Mouse (Mus musculus): ENCODE data around the gene Ppp4c.
A peak's percentile ranks its signal among the peaks of the same experiment; 100 is the strongest.

The Ppp4c gene

GRCm38 (mm10) chr7:126801057-126801422 is 8.7 kb upstream of the Ppp4c start:
- DNase-seq, result no peak

DNA sequence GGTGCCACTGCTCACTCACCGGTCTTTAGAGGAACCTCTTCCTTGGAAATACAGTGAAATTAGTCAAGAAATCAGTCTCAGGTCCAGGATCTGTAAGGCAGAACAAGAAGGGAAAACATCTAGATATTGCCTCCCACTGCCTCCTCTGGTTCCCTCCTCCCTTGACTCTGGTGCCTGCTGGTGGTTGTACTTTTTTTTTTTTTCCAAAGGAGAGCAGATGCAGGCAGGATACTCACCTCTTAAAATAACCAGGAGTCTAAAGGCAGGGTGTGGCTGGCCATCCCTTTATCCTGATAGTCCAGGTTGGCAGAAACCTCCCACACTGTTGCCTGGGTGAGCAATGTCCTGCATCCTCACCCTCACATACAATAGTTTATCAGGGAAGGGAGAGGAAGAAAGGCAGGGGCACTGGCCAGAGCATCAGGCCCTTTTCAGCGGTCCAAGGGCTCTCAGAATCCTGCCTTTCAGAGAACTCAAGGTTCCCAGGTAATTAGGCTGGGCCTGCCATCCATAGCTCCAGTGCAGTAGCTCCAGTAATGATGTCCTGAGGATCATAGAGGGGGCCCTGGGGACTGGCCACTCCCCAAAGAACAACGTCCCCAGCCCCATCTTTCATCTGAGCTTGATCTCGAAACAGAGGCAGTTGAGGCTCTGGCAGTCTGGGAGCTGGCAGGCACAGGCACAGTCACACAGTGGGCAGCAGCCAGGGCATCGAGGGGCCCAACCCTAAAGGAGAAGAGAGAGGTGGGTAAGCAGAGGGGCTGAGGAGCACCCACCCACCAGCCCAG is 8.2 kb upstream of the Ppp4c start:
- no peak for DNase-seq

GRCm38 (mm10) chr7:126799468-126800268 is 7.4 kb upstream of the Ppp4c start:
- DNase-seq, result no peak

GRCm38 (mm10) chr7:126799050-126799467 is 6.8 kb upstream of the Ppp4c start:
- DNase-seq, result peak; percentile 99

DNA sequence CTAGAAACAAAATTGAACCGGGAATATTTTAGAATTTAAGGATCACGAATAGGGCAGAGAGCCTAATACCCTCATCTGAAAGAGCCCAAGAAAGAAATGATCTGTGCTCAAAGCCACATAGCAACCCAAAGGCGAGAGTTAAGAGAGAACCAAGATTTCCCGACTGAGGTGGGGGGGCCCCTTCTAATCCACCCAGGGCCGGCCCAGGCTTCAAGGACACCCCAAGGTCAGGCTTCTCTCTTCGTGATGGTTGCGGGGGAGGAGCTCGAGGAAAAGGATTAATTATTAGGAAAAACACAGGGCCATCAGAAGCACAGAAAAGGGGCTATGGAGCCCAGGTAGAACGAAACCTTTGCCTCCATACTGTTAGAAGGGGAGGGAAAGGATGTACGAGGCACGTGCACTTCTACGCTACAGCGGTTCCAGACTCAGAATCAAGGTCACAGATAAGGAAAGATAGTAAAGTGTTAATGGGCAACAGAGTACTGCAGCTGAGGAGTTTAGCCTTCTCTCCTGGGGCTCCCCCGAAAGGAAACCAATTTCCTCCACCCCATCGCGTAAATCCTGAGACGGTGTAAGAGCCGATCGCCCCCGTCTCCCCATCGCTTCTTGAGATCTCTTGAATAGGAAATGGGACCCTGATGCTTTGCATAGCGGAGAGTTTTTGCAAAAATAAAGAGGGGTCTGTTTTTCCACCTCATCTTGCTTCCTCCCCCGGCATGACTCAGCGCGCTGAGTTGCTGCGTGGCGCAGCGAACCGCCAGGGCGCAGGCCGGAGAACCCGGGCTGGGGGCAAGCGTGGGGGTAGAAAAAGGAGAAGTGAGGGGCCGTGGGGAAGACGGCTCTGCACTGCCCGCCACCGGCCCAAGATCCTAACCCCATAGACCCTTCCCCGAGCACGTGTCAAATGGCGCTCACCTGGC is 6.1 kb upstream of the Ppp4c start:
- DNase-seq, result peak; percentile 49

- peak; percentile 39 for DNase-seq
These were observed 5.3 kb upstream of the Ppp4c start, which contains the start of gene Fam57b for GRCm38 (mm10) chr7:126797411-126798126. Gene Fam57b (plus strand): TSS chr7:126797668.

DNA sequence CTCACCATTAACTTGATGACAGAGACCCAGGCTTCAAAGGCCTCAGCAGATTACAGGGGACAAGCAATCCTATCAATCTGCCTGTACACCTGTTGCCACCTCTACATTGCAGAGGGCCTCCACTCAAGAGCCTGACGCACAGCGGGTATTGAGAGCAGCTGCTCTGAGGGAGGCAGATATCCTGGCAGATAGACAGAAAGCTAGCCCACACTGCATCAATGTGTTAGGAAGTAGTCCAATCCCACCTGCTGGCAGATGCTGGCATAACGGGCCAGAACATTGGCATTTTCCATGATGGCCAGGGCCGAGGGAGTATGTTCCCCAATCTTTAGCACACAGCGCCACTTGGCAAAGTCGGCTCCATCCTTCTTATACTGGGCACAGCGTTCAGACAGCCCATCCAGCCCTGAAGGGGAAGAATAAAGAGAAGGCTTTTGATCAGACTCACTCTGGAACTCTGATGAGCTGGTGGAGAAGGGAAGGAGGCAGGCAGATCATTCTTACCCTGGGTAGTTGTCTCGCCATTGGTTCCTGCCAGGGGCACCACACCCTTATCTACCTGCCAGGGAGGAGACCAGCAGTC is 4.1 kb upstream of the Ppp4c start:
- peak; percentile 45 for DNase-seq

GRCm38 (mm10) chr7:126795387-126796317 is 3.4 kb upstream of the Ppp4c start:
- peak; percentile 15 for DNase-seq

- no peak for DNase-seq
These were observed 1.9 kb upstream of the Ppp4c start for GRCm38 (mm10) chr7:126794271-126794605.

- no peak for DNase-seq
These were observed 1.4 kb upstream of the Ppp4c start for GRCm38 (mm10) chr7:126793456-126794270.

DNA sequence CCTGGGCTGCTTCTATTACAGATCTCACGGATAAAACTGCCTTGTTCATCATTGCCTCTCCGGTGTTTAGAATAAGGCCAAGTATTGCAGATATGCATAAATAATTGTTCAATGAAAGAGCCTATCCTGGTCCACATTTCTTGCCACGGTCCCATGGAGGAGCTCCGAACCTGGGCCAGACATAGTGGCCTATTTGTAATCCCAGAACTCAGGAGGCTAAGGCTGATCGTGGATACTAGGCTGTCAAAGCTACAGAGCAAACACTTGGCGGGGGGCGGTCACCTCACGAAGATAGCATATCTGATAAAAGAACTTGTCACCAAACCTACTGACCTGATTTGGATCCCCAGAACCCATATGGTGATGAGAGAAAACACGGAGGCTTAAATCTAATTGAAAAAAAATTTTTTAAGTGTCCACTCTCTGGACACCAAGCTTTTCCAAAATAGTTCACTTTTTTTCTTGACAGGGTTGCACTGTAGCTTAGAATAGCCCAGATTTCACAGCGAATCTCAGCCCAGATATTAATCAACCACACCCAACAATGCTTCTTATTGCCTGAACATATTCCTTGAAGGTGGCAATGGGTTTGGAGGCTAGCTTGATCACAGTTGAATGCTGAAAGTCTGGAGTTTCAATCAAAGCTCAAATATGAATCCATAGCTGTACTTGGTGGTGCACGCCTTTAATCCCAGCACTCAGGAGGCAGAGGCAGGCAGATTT is 586 bp upstream of the Ppp4c start:
- DNase-seq, result no peak

DNA sequence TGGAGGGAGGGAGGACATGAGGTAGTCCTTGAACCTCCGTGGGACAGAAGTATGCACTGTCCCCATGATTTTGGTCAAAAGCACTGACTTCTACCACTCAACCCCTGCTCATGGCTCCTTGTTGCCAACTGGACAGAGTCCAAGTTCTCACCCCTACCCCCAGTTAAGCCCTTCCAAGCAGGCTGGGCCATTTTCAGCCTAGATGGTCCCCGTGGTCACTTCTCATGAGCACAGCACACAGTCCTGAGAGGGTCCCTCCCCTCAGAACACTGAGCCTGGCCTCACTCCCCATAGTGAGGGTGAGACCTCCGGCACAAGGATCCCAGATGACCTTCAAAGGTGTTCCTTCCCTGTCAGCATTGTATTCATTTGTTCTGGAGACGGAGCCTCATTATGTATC is 3.2 kb downstream of the Ppp4c start:
- DNase-seq, result no peak

DNA sequence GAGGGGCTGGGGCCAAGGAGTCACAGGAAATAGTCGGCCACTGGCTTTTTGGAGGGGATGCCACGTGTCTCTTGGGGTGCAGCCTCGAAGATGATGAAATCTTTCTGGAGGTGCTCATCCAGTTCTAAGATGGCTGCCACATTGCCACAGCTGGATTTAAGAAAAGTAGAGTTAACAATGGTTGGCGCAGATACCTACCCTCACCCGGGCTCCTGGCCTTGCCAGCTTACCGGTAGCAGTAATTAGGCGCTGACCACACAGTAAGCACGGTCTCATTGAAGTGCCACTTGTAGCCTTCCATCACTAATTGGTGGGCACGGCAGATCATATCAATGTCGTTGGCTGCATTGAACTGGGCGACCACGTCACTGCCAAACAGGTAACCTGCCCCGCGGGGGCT is 6.2 kb downstream of the Ppp4c start:
- DNase-seq, result no peak

DNA sequence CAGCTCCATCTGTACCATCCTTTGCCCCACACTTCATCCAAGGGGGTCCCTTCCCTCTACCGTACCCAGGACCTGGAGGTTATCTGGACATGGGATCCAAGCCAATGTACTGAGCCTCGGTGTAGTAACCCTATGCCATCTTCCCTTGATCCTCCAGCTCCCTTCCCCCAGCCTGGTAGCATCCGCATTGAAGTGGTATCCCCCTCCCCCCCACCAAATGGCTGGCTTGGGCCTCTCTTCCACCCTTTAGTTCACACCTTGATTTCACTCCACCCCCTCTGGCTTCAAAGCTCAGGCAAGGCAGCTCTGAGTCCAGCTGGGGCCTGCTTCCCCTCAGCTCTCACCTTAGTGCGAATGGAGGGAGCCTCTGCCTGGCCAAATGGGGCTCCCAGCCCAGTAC is 7.2 kb downstream of the Ppp4c start:
- DNase-seq, result no peak

GRCm38 (mm10) chr7:126784469-126784868 is 7.8 kb downstream of the Ppp4c start:
- no peak for DNase-seq

DNA sequence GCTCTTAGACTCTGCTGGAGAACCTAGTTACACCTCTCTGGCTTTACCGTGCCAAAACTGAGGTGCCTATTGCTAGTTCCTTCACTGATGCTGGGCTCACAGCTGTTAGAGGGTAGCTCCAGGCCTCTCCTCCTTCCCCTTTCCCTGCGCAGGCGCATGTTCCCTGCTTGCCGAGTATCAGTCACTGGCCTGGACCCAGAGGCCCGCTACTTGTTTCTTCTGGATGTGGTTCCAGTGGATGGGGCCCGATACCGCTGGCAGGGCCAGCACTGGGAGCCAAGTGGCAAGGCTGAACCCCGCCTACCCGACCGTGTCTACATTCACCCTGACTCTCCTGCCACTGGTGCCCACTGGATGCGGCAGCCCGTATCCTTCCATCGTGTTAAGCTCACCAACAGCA is 9.6 kb downstream of the Ppp4c start:
- DNase-seq, result no peak

DNA sequence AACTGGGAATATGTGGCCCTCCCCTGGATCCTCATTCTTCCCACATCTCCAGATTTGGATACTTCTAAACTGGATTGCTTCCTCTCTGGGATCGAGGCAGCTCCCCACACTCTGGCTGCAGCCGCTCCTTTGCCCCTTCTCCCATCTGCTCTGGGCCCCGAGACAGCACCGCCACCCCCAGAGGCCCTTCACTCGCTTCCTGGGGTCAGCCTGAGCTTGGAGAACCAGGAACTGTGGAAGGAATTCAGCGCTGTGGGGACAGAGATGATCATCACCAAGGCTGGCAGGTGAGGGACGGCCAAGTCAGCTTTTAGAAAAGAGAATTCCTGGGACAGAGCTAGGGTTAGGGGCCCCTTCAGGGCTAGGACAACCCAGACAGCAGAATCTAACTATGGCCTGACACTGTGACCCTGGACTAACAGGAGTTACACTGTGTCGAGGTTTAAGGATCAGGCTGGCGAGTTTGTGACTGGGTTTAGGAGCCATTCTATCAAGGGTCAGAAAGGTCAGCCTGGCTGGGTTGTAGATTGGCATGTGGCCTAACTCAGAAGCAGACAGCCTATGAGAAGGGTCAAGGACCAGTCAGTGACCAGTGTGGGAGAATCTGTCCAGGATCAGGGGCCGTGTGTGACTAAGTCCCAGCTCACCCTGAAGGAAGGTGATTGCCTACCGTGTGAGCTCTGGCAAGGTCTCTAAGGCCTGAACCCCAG is 10.5 kb downstream of the Ppp4c start:
- DNase-seq, result no peak

DNA sequence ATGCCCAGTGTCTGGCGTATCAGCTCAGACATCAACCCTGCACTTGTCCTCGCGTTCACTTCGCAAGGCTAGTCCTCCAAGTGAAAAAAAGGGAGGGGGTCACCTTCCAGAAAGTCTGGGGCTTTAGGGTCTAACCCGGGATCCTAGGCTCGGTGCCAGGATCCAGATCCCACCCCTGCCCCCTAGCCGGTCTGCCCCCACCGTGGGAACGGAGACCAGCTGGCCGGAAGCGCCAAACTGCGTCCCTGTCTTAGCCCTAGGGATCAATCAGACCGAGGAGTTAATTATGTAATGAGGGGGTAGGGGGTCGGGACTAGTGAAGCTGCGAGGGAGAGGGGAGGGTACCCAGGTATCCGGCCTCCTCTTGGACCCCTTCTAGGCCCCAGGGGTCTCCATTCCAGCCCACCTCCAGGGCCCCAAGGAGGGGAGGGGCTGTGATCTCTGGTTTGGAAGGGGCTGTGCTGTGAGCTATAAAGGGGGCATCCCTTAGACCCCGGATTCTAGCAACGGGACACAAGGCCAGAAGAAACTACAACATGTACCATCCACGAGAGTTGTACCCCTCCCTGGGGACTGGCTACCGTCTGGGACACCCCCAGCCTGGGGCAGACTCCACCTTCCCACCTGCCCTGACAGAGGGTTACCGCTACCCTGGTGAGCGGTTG is 11.2 kb downstream of the Ppp4c start, which contains the start of gene Tbx6:
TSS of gene Tbx6 (plus strand) at position 513 of the 665 bp plus-strand sequence.
- peak; percentile 56 for DNase-seq
